Mouse (Mus musculus) right cerebral cortex, postnatal 36 days (tissue): ENCODE measurements at regions not wholly inside any gene's neighbourhood (a gene's known extent, or its start where the extent isn't known, plus 50 kb on each side); places are given as distances from the start of the nearest gene placed in this dataset.

Source experiments
- DNase-seq, 2 experiments: peaks; one replicate each; pipeline ENCODE4 v3.0.0; 2022; ENCODE audit warnings: low spot score in 2 of 2, mixed read lengths in 1 of 2

- DNase-seq: no peak
Observed at GRCm38 (mm10) chr6:148543047-148543446, 98.9 kb upstream of the Tmtc1 start.

- no peak for DNase-seq
Observed at GRCm38 (mm10) chr6:148541981-148542380, 97.8 kb upstream of the Tmtc1 start.

- no peak for DNase-seq
Observed at GRCm38 (mm10) chr6:148539207-148539960, 95.2 kb upstream of the Tmtc1 start.

- DNase-seq: no peak
Observed at GRCm38 (mm10) chr6:148534364-148534763, 90.2 kb upstream of the Tmtc1 start.

- DNase-seq: no peak
Observed at GRCm38 (mm10) chr6:148531068-148531467, 86.9 kb upstream of the Tmtc1 start.

- DNase-seq: no peak
Observed at GRCm38 (mm10) chr6:148528611-148529010, 84.4 kb upstream of the Tmtc1 start.

GRCm38 (mm10) chr6:148522893-148523292 lies 78.7 kb upstream of the Tmtc1 start:
- DNase-seq: no peak

- no peak for DNase-seq
Observed at GRCm38 (mm10) chr6:148517536-148518245, 73.5 kb upstream of the Tmtc1 start.

GRCm38 (mm10) chr6:148516654-148517053 lies 72.5 kb upstream of the Tmtc1 start:
- DNase-seq: no peak

GRCm38 (mm10) chr6:148515105-148515504 lies 70.9 kb upstream of the Tmtc1 start:
- DNase-seq: no peak

GRCm38 (mm10) chr6:148514645-148515044 lies 70.5 kb upstream of the Tmtc1 start:
- no peak for DNase-seq

- peak in 1 of 2 experiments; percentile 16 for DNase-seq
Observed at GRCm38 (mm10) chr6:148514124-148514523, 69.9 kb upstream of the Tmtc1 start.

GRCm38 (mm10) chr6:148513134-148513533 lies 68.9 kb upstream of the Tmtc1 start:
- DNase-seq: no peak

- no peak for DNase-seq
Observed at GRCm38 (mm10) chr6:148505325-148505724, 61.1 kb upstream of the Tmtc1 start.

- DNase-seq: no peak
Observed at GRCm38 (mm10) chr6:148500251-148501179, 56.3 kb upstream of the Tmtc1 start.
